Mouse (Mus musculus) retina, postnatal 1 day (tissue): ENCODE measurements around the gene Exoc3.
A peak's percentile ranks its signal among the peaks of the same experiment; 100 is the strongest.

Experiments
- DNase-seq: peaks from one replicate; pipeline ENCODE4 v3.0.0-alpha.2; 2012

The Exoc3 gene

GRCm38 (mm10) chr13:74138906-74139647 is 69.5 kb downstream of the Exoc3 start:
- DNase-seq, result no peak

GRCm38 (mm10) chr13:74129909-74130308 is 78.6 kb downstream of the Exoc3 start:
- no peak for DNase-seq

DNA sequence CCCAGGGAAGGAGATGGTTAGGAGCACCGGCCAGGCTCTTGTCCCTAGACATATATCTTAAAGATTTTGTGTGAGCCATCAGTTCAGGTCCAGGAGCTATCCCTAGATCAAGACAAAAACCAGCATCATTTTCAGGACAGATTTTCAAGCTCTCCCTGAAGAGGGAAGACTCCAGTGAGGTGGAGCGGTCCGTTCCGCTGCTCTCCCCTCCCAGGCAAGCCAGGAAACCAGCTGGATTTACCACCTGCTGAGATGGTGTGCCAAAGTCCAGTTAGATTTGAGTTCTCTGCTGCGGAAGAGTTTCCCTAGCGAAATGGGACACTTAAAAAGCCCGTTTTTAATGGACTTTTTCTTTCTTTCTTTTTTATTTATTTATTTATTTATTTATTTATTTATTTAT is 81.0 kb downstream of the Exoc3 start:
- no peak for DNase-seq

- DNase-seq, result no peak
Measured at GRCm38 (mm10) chr13:74122632-74123031, 85.9 kb downstream of the Exoc3 start.

GRCm38 (mm10) chr13:74121795-74122330 is 86.7 kb downstream of the Exoc3 start:
- DNase-seq, result no peak

- peak; percentile 40 for DNase-seq
Measured at GRCm38 (mm10) chr13:74121141-74121602, 87.4 kb downstream of the Exoc3 start, which contains the start of gene Slc9a3. Gene Slc9a3 (plus strand): TSS chr13:74121457.
